Mouse (Mus musculus): ENCODE results near the gene Nr4a2. TPM values are rescaled to one million over a fixed set of nuclear protein-coding genes. Genes with fewer than 3 reads are reported as not detected.
A peak's percentile ranks its signal among the peaks of the same experiment; 100 is the strongest.

Gene Nr4a2
- total and polyA plus RNA-seq, 2 experiments from 2014 or later, result 8.7 to 11.2 TPM

DNA sequence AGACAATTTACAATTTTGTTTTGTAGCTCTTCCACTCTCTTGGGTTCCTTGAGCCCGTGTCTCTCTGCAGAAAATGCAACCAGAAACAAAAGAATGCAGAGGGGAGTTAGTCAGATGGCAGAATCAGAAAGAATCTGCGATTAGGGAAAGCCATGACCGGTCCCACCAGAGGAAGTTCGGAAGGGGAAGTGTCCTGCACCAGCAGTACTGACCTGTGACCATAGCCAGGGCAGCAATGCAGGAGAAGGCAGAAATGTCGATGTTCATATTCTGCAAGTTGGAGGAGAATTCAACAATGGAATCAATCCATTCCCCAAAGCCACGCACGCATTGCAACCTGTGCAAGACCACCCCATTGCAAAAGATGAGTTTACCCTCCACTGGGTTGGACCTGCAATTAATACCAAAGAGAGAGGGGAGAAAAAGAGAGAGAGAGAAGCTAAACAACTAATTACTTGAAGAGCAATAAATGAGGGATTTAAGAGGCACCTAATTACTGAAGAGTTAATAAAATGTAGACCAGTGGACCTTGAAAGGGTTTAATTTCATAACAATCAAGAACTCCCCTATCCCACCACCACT lies 15.4 kb downstream of the Nr4a2 start:
- H3K36me3 ChIP-seq (ENCODE audit: insufficient read depth, low read length), result no peaks in the 10 kb centered on the region
- no peaks in the 10 kb centered on the region for H3K4me1 ChIP-seq (ENCODE audit: insufficient read depth, low read length)
- no peaks in the 10 kb centered on the region for H3K9me3 ChIP-seq (ENCODE audit: low read length)
- peaks cover 87% of the 10 kb centered on the region for H3K27me3 ChIP-seq (ENCODE audit: insufficient read depth, low read length)
- H3K4me3 ChIP-seq (ENCODE audit: low read length), result no peak overlapping the region
- TF ChIP-seq CTCF (IDR thresholded peaks at IDR 0.05; ENCODE audit: low read depth), result no peak
- 28% methylated on average over 7 of the region's 7 CpGs for WGBS
- no peak for DNase-seq (ENCODE audit: low spot score)
- H3K9ac ChIP-seq (replicated peaks; ENCODE audit: low read length), result no peak overlapping the region
- H3K4me2 ChIP-seq (ENCODE audit: low read depth, low read length), result no peak overlapping the region
- ATAC-seq, result no peak
- no peak overlapping the region for H3K27ac ChIP-seq

DNA sequence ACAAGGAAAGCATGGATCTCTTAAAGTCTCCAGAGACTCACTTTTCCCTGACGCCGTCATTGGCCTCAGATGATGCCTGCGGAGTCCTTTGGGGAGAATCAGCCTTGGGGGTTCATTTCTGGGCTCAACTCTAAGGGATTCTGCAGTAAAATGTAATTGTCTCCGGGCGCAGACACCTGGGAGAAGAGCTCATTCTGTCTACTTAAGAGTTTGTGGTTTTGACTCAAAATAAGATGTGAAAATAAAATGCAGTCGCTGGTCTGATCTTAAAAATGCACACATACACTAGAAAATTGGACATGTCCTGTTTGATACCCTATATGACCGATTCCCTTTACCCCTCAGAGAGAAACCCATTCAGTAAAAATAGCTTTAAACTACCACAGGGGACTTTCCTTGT lies 18.4 kb downstream of the Nr4a2 start:
- no peak overlapping the region for H3K27ac ChIP-seq
- H3K4me2 ChIP-seq (ENCODE audit: low read depth, low read length), result no peak overlapping the region
- peaks cover 88% of the 10 kb centered on the region for H3K27me3 ChIP-seq (ENCODE audit: insufficient read depth, low read length)
- WGBS, result 15% methylated on average over 7 of the region's 7 CpGs
- ATAC-seq (no peak), DNase-seq (ENCODE audit: low spot score) (no peak)
- peaks cover 7% of the 10 kb centered on the region; the same call in 1 of the 2 replicates for H3K4me1 ChIP-seq (ENCODE audit: insufficient read depth, low read length)
- no peak overlapping the region for H3K4me3 ChIP-seq (ENCODE audit: low read length)
- H3K9ac ChIP-seq (replicated peaks; ENCODE audit: low read length), result no peak overlapping the region
- no peaks in the 10 kb centered on the region for H3K9me3 ChIP-seq (ENCODE audit: low read length)
- no peak for TF ChIP-seq CTCF (IDR thresholded peaks at IDR 0.05; ENCODE audit: low read depth)
- no peaks in the 10 kb centered on the region for H3K36me3 ChIP-seq (ENCODE audit: insufficient read depth, low read length)

DNA sequence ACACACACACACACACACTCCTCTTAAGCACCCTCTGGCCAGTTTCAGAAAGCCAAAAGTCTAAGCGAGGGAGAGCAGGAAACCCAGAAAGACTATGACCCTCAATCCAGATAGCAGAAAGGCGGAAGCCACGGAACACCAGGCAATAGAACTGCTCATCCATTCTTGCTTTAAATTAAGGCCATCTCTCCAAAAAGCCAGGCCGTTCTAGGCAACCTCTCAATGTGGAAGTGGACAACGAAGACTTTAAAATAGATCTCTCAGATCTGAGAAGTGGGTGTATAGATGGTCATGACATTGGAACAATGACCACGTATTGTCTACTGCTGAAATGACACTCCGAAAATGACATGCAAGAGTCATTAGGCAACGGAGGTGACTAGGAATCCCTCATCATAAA lies 19.1 kb downstream of the Nr4a2 start:
- 5% methylated on average over 8 of the region's 8 CpGs for WGBS
- TF ChIP-seq CTCF (IDR thresholded peaks at IDR 0.05; ENCODE audit: low read depth), result no peak
- Histone ChIP-seq H3K27me3 (ENCODE audit: insufficient read depth, low read length) (peaks cover 87% of the 10 kb centered on the region), H3K4me3 (ENCODE audit: low read length) (no peak overlapping the region), H3K9me3 (ENCODE audit: low read length) (no peaks in the 10 kb centered on the region), H3K27ac (no peak overlapping the region), H3K4me2 (ENCODE audit: low read depth, low read length) (no peak overlapping the region), H3K4me1 (ENCODE audit: insufficient read depth, low read length) (peaks cover 7% of the 10 kb centered on the region; the same call in 1 of the 2 replicates), H3K36me3 (ENCODE audit: insufficient read depth, low read length) (no peaks in the 10 kb centered on the region), H3K9ac (replicated peaks; ENCODE audit: low read length) (no peak overlapping the region)
- ATAC-seq (no peak), DNase-seq (ENCODE audit: low spot score) (no peak)

DNA sequence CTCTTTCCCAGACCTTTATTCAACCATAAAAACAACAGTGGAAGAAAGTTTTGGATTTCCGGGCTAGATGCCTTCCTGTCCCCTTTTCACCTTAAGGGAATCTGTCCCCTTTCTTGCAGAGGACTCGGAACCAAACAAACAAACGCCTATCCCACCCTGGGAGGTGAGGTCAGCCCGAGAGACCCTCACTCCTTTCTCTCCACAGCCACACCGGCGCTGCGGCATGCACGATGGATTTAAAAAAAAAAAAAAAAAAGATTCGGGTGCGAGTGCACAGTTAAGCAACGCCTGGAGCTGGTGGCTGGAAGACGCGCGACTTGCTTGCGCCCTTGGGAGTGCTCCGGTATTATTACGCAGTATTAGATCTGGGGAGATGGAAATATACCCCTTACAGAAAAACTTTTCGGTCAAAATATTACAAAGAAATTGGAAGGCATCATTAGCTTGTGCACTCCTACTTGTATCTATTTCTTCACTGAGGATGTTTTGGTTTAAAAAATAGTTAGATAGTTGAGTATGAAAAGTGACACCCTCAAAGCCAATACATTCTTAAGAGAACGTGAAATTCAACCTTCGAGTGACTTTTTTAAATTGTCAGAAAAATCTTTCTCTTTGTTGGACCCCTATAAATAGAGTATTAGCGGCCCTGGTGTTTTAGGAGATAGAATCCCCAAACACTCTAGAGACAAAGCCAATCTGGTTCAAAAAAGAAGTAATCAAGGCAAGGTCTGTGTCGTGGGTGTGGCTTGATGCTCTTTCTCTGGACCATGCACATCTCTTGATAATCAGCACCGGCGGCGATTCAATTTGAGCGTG lies 19.8 kb downstream of the Nr4a2 start:
- no peak for TF ChIP-seq CTCF (IDR thresholded peaks at IDR 0.05; ENCODE audit: low read depth)
- no peak for DNase-seq (ENCODE audit: low spot score)
- Histone ChIP-seq H3K27me3 (ENCODE audit: insufficient read depth, low read length) (peaks cover 87% of the 10 kb centered on the region), H3K9me3 (ENCODE audit: low read length) (no peaks in the 10 kb centered on the region), H3K36me3 (ENCODE audit: insufficient read depth, low read length) (no peaks in the 10 kb centered on the region), H3K4me1 (ENCODE audit: insufficient read depth, low read length) (peaks cover 7% of the 10 kb centered on the region; the same call in 1 of the 2 replicates), H3K27ac (no peak overlapping the region), H3K4me3 (ENCODE audit: low read length) (peak overlapping the region; percentile 18), H3K4me2 (ENCODE audit: low read depth, low read length) (peak overlapping the region; percentile 67), H3K9ac (replicated peaks; ENCODE audit: low read length) (no peak overlapping the region)
- ATAC-seq, result no peak
- 3% methylated on average over 26 of the region's 26 CpGs for whole genome bisulfite sequencing

DNA sequence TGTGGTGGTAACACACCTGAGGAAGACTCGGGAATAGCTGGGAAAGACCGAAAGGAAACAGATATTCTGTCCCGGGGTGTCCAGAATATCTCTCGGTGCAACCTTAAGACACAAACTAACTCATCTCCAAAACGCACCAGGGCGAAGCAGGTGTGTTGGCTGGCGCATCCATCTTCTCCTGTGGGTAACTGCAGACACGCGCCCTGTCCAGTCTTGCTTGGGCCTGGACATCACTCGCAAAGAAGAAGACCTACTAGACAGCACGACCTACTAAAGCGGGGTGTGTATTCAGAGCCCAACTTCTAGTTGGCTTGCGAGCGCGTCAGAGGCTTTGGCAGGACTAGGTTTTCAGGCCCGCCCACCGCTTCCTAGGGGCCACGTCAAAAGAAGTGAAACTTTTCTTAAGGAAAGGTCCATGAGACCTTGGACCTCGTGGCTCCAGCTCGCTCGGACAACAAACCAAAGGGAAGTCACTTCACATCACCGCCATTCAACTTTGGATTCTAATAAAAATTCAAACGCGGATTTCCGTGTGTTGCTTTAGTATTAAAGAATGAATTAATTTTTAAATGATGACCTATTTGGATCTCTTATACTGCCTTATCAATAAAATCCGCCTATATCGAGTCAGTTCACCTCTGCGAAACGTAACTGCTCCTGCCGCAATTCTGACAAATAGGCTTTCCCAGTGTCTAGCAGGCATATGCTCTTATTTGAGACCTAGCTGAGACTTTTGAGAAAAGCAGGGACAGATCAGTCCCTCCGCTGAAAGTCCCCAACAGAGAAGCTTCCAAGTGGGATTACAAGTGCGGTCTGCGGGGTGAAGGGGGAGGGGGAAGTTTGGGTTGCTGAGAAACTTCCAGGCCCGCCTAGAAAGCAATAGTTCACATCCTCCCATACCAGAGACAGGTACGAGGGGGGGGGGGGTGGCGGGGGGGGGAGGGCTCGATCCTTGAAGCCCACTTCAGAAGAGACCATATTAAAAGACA lies 20.7 kb downstream of the Nr4a2 start:
- Histone ChIP-seq H3K27me3 (ENCODE audit: insufficient read depth, low read length) (peaks cover 79% of the 10 kb centered on the region), H3K4me3 (ENCODE audit: low read length) (peak overlapping the region; percentile 35), H3K9ac (replicated peaks; ENCODE audit: low read length) (no peak overlapping the region), H3K9me3 (ENCODE audit: low read length) (no peaks in the 10 kb centered on the region), H3K4me1 (ENCODE audit: insufficient read depth, low read length) (peaks cover 7% of the 10 kb centered on the region; the same call in 1 of the 2 replicates), H3K36me3 (ENCODE audit: insufficient read depth, low read length) (no peaks in the 10 kb centered on the region), H3K27ac (no peak overlapping the region), H3K4me2 (ENCODE audit: low read depth, low read length) (peak overlapping the region; percentile 67)
- DNase-seq (ENCODE audit: low spot score), result no peak
- ATAC-seq, result peak; percentile 40; the same call in 1 of the 2 replicates
- TF ChIP-seq CTCF (IDR thresholded peaks at IDR 0.05; ENCODE audit: low read depth), result no peak
- WGBS, result 3% methylated on average over 35 of the region's 37 CpGs

DNA sequence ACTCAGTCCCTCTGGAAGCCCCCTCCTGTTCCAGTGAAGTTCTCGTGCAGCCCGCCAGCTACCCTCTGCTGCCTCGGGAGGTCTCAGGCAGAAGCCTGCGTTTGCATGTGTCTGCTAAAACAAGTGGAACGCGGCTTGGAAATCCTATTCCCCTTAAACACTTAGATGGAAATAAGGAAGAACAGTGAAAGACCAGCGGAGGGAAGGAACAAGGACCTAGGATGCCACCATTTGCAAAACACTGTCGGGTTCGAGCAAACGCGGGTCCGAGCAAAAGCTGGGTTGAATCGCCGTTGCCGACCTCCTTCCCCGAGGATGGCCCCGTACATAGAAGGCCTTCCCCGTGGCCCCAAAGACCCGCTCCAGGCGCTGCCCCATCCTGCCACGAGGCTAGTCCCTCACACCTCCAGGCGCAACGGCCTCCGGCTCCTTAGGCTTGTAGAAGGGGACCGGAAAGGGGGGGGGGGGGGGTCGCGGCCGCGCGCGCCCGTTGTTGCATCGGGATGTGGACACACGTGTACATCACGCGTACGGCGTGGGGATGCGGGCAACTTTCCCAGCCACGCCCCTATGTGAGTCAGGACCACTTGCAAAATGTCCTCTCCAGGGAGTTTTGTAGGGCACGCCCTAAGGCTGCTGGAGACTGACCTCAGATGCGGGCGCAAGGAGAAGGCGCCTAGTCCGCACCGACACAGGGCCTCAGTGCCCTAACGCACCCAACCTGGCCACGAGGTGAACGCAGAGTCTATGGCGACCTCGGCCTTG lies 21.5 kb downstream of the Nr4a2 start:
- ATAC-seq (peak; percentile 61), DNase-seq (ENCODE audit: low spot score) (no peak)
- Histone ChIP-seq H3K27ac (no peak overlapping the region), H3K27me3 (ENCODE audit: insufficient read depth, low read length) (peaks cover 77% of the 10 kb centered on the region), H3K4me3 (ENCODE audit: low read length) (peak overlapping the region; percentile 35), H3K9ac (replicated peaks; ENCODE audit: low read length) (no peak overlapping the region), H3K36me3 (ENCODE audit: insufficient read depth, low read length) (no peaks in the 10 kb centered on the region), H3K4me1 (ENCODE audit: insufficient read depth, low read length) (peaks cover 7% of the 10 kb centered on the region; the same call in 1 of the 2 replicates), H3K4me2 (ENCODE audit: low read depth, low read length) (peak overlapping the region; percentile 67), H3K9me3 (ENCODE audit: low read length) (no peaks in the 10 kb centered on the region)
- TF ChIP-seq CTCF (IDR thresholded peaks at IDR 0.05; ENCODE audit: low read depth), result no peak; the same call in 1 of the 2 replicates
- whole genome bisulfite sequencing, result under 1% methylated on average over 50 of the region's 51 CpGs
